In the genomic region with DNA sequence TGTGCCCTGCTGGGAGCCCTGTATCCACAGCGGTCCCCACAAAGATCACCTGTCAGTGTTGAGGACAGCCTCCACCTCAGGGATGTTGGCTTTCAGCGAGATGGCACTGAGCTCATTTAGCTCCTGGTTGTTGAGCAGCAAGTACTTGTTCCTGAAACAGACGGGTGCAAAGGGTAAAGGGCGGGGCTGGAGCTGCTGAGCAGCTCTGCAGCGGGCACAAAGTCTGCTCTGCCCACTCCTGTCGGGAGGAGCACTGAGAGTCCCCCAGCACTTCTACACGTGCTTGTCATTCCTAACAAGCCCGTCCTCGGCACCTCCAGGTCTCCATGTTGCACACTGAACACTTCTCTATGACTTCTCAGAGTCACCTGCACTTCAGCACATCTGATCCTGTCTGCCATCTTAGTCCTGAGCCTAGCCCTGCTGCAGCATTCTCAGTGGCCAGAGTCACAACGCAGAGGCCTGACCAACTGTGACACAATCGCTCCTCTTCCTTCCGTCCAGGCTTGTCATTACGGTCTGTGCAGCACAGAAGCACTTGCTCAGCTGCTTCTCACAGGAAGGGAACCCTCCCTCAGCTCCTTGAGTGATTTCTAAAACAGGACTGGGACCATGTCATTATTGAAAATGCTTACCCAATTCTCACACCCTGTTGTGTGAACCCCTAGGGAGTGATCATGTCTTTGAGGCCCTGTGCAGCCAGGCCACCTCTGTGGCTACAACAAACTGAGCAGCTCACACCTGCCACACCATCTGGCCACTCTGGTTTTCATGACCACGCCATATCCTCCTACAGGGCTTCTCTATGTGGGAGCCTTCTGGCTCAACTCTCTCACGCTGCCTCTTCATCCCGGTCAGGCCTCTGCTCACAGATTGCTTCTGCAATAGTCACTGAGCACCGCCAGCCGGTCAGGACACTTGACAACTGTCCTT, we compare ENCODE assay signal across 10 mouse cellular contexts. TPM values are rescaled to one million over a fixed set of nuclear protein-coding genes. Genes with fewer than 3 reads are reported as not detected.
DNase-seq lines count a peak whose midpoint lies in the region; ATAC-seq lines count a peak whose summit lies in the region.
"Had no signal": no experiment of that assay in that cellular context is flagged by ENCODE, and none has a peak within 500 bp of the region (broad histone marks: within the 10 kb centered on the region; RNA-seq: fewer than 3 reads in every experiment).

No protein-coding gene starts in this region.

- no peak overlapping the region for H3K4me3 ChIP-seq in midbrain, embryonic 13.5 days (replicated peaks)
- no peak overlapping the region for H3K4me3 ChIP-seq in midbrain, embryonic 10.5 days
- H3K4me3 ChIP-seq in stomach, embryonic 16.5 days (replicated peaks; ENCODE audit: low read length): no peak overlapping the region
- H3K4me3 ChIP-seq: embryonic facial prominence, embryonic 10.5 days; heart, adult 2 months had no signal

- H3K9ac ChIP-seq in midbrain, embryonic 13.5 days (replicated peaks): 0 out of 2 replicates have a peak overlapping the region, but pooled peaks have one; percentile 6
- H3K9ac ChIP-seq in stomach, embryonic 16.5 days (ENCODE audit: low read length): no peak overlapping the region

- no peaks in the 10 kb centered on the region for H3K9me3 ChIP-seq in midbrain, embryonic 13.5 days
- H3K9me3 ChIP-seq in midbrain, embryonic 10.5 days (replicated peaks): no peaks in the 10 kb centered on the region
- no peaks in the 10 kb centered on the region for H3K9me3 ChIP-seq in stomach, embryonic 16.5 days (replicated peaks; ENCODE audit: control insufficient read depth, low read length)
- H3K9me3 ChIP-seq: embryonic facial prominence, embryonic 10.5 days had no signal

- peaks cover 18% of the 10 kb centered on the region; the same call in 1 of the 2 replicates for H3K4me1 ChIP-seq in midbrain, embryonic 13.5 days (replicated peaks)
- H3K4me1 ChIP-seq in midbrain, embryonic 10.5 days: no peaks in the 10 kb centered on the region
- H3K4me1 ChIP-seq in stomach, embryonic 16.5 days (ENCODE audit: control insufficient read depth, insufficient read depth, low read length): no peaks in the 10 kb centered on the region
- H3K4me1 ChIP-seq: embryonic facial prominence, embryonic 10.5 days had no signal

- peak; percentile 58 for ATAC-seq in midbrain, embryonic 13.5 days
- 0 out of 2 replicates have a peak, but pooled peaks have one; percentile 40 for ATAC-seq in stomach, embryonic 16.5 days (ENCODE audit: insufficient read depth, low FRiP score)

- peaks cover 93% of the 10 kb centered on the region for H3K36me3 ChIP-seq in midbrain, embryonic 13.5 days
- peaks cover 99% of the 10 kb centered on the region for H3K36me3 ChIP-seq in midbrain, embryonic 10.5 days
- H3K36me3 ChIP-seq in stomach, embryonic 16.5 days (ENCODE audit: control insufficient read depth, insufficient read depth, low read length): peaks cover 21% of the 10 kb centered on the region

- WGBS in midbrain, embryonic 13.5 days: 71% methylated on average over 18 of the region's 18 CpGs
- 87% methylated on average over 18 of the region's 18 CpGs for WGBS in midbrain, embryonic 10.5 days
- 76% methylated on average over 18 of the region's 18 CpGs for WGBS in stomach, embryonic 16.5 days

- DNase-seq in cerebellum, adult 11 months: peak; percentile 40
- no peak for DNase-seq in cerebellum, adult 8-10 months
- DNase-seq in midbrain, embryonic 10.5 days (ENCODE audit: low spot score): no peak
- DNase-seq in kidney, adult 9 months: peak; percentile 83
- DNase-seq in B cell, adult 2 months: no peak
- no peak for DNase-seq in adrenal gland, postnatal 36 days
- DNase-seq: heart, adult 2 months had no signal

- no peak overlapping the region for H3K4me2 ChIP-seq in midbrain, embryonic 13.5 days (replicated peaks)
- no peak overlapping the region for H3K4me2 ChIP-seq in stomach, embryonic 16.5 days (ENCODE audit: low read depth, low read length)

- H3K27ac ChIP-seq in midbrain, embryonic 13.5 days: peak overlapping the region; percentile 58
- H3K27ac ChIP-seq in midbrain, embryonic 10.5 days (replicated peaks): no peak overlapping the region
- H3K27ac ChIP-seq in stomach, embryonic 16.5 days (ENCODE audit: low read length): no peak overlapping the region
- H3K27ac ChIP-seq: embryonic facial prominence, embryonic 10.5 days; heart, adult 2 months had no signal

- no peaks in the 10 kb centered on the region for H3K27me3 ChIP-seq in midbrain, embryonic 13.5 days
- H3K27me3 ChIP-seq in midbrain, embryonic 10.5 days (ENCODE audit: low read depth, poor library complexity, severe bottlenecking): no peaks in the 10 kb centered on the region
- no peaks in the 10 kb centered on the region for H3K27me3 ChIP-seq in stomach, embryonic 16.5 days (ENCODE audit: control insufficient read depth, insufficient read depth, low read length)

RNA-seq across cellular contexts. Expression of a gene that starts 30.8 kb away (rescaled TPM):
- 0.97 and 1.1 TPM in 2 replicates for polyA plus RNA-seq in midbrain, embryonic 13.5 days (2015; fragmentation: Nextera tagmentation; extraction: Ambion mirVana)
- 0.53 and 0.60 TPM in 2 replicates for polyA plus RNA-seq in midbrain, embryonic 10.5 days (2016; fragmentation: Nextera tagmentation; extraction: Ambion mirVana)
- polyA plus RNA-seq in stomach, embryonic 16.5 days (2015; fragmentation: Nextera tagmentation; extraction: Ambion mirVana): 0.21 and 0.58 TPM in 2 replicates
- total RNA-seq in adrenal gland, postnatal 36 days (2021): under 1 TPM; 0.03 to 0.07 TPM

RNA-seq across cellular contexts. Expression of a gene that starts 49.2 kb away (rescaled TPM):
- 15.8 and 16.0 TPM in 2 replicates for polyA plus RNA-seq in midbrain, embryonic 13.5 days (2015; fragmentation: Nextera tagmentation; extraction: Ambion mirVana)
- polyA plus RNA-seq in midbrain, embryonic 10.5 days (2016; fragmentation: Nextera tagmentation; extraction: Ambion mirVana): 19.6 and 22.1 TPM in 2 replicates
- polyA plus RNA-seq in stomach, embryonic 16.5 days (2015; fragmentation: Nextera tagmentation; extraction: Ambion mirVana): 41.8 and 42.5 TPM in 2 replicates
- total RNA-seq in adrenal gland, postnatal 36 days (2021): 10 to 100 TPM; 54.2 to 74.3 TPM

RNA-seq across cellular contexts. Expression of a gene that starts 50.4 kb away (rescaled TPM):
- polyA plus RNA-seq in midbrain, embryonic 13.5 days (2015; fragmentation: Nextera tagmentation; extraction: Ambion mirVana): 157 and 169 TPM in 2 replicates
- polyA plus RNA-seq in midbrain, embryonic 10.5 days (2016; fragmentation: Nextera tagmentation; extraction: Ambion mirVana): 123 and 137 TPM in 2 replicates
- 111 and 115 TPM in 2 replicates for polyA plus RNA-seq in stomach, embryonic 16.5 days (2015; fragmentation: Nextera tagmentation; extraction: Ambion mirVana)
- 100 to 1,000 TPM; 130 to 146 TPM for total RNA-seq in adrenal gland, postnatal 36 days (2021)

Comparison
In these comparisons a context has a peak if more than half of its experiments do, and no peak if none do; other contexts are left out.
1. DNase-seq: peak in cerebellum, adult 11 months (single experiment) and kidney, adult 9 months (single experiment); none in cerebellum, adult 8-10 months (single experiment), midbrain, embryonic 10.5 days (single experiment), B cell, adult 2 months (0 of 2) and adrenal gland, postnatal 36 days (0 of 2).